Mouse (Mus musculus): ENCODE data around the gene Gm10487.
"Not testable (repeated sequence)": the region's sequence is repeated elsewhere in the genome, so short reads cannot be mapped to it uniquely, and the experiment has no call there.

The Gm10487 gene

GRCm38 (mm10) chrX:30843369-30843768, at the start of gene Gm10487:
Gene Gm10487 (minus strand): TSS chrX:30843469.
- not testable (repeated sequence) for DNase-seq (ENCODE audit: low spot score)
